Mouse (Mus musculus): Measurements from ENCODE around the gene Stmn1.

DNA sequence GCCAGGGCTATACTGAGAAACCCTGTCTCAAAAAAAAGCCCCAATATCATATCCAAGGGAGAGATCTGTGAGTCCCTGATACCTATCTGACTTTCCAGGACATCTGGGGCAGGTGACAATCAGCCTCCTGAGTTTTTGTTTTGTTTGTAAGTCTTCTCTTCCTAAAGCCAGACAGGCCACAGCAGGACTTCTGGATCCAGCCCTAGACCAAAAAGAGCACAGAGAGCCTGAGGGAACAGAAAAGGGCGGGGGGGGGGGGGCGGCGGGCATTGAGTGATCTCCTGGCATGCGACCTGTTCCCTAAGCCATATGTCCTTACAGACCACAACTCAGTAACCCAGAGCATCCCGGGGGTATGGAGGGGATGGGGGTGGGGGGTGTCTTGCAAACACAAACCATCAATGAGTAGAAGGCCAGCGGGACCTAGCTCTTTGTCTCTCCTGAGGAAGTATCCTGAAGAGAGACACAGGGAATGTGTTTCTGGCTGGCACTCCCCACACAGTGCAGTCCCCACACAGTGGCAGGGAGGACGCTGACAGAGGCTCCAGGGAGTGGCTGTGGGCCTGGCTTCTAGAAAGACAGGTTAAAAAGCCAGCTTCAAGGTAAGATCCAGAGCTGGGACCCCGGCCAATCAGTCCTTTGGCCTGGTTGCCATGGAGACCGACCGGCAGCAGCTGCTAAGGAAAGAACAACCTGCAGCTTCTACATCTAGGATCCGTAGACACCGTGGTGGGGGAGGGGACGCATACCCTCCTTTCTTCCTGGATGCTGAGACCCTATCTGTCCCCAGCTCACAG lies 18.3 kb upstream of the Stmn1 start:
- TF ChIP-seq CTCF (IDR thresholded peaks at IDR 0.05; ENCODE audit: borderline replicate concordance, insufficient read depth, low read depth, low read length) (no peak), POLR2A (IDR thresholded peaks at IDR 0.05; ENCODE audit: borderline replicate concordance, insufficient read depth, low read length) (no peak)

Data from cerebellum, adult 2 months (tissue).